Mouse (Mus musculus): Measurements from ENCODE around the gene Ube2j2. TPM values are rescaled to one million over a fixed set of nuclear protein-coding genes. Genes with fewer than 3 reads are reported as not detected.
A peak's percentile ranks its signal among the peaks of the same experiment; 100 is the strongest.

Ube2j2 gene
- total RNA-seq, 2 experiments from 2014 or later: 62.8 to 64.5 TPM

DNA sequence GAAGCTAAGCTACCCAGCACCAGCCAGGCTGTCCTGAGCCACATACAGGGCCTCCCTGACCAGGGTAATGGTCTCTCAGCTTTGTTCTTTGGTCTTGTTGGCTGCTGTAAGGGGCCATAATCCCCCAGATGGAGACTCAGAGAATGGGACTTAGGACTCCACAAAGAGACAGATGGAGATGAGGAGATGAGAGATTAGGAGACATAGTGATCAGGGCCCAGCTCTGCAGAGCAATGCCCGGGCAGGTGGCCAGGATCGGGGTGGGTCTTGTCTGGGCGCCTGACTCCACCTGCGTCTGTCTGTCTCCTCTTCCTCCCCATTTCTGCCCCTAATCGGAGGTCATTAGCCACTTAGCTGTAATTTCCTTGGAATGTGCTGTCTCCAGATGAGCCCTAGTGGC lies 26.7 kb downstream of the Ube2j2 start:
- H3K27ac ChIP-seq: no peak overlapping the region
- intact Hi-C loops (cut with DNase I): no loop called here
- no peak for TF ChIP-seq CTCF (IDR thresholded peaks at IDR 0.05)
- H3K4me3 ChIP-seq: no peak overlapping the region
- DNase-seq: no peak

DNA sequence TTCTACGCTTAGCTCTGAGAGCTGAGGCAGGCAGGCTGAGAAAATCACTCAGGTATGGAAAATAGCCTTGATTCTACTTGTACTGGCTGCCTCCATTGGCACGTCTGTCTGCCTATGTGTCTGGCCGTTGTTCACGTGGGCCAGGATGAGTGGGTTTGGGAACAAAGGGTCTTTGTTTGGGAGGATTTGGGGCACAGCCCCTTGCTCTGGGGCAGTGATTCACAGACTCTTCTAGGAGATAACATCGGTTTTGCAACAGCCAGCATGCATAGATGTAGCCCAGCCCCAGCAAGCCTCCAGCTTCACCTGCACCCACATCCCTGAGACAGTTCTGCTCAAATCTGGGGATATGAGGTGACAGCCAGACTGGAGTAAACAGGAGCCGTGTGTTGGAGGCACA lies 29.0 kb downstream of the Ube2j2 start:
- Histone ChIP-seq H3K27ac (no peak overlapping the region), H3K4me3 (no peak overlapping the region)
- DNase-seq: no peak
- intact Hi-C loops (cut with DNase I): no loop called here
- no peak for TF ChIP-seq CTCF (IDR thresholded peaks at IDR 0.05)

DNA sequence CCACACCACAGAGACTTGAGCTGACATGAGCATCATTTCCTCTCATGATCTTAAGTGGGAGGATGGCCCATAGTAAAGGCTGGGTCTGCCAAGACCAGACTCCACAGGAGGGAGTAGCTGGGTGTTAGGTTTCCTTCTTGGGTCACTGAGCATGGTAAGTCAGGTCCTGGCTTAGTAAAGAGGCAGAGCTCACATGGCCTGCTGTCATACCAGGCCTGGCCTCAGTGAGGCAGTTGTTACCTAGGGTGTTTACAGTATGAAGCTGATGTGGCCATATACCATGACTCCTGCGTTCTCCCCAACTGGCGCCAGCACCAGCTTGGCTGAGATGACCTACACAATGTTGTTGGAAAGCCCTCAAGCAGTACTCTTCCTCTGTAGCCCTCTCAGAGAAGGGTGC lies 29.6 kb downstream of the Ube2j2 start:
- no peak for DNase-seq
- Histone ChIP-seq H3K27ac (no peak overlapping the region), H3K4me3 (no peak overlapping the region)
- peak; percentile 5; the same call in 1 of the 2 replicates for TF ChIP-seq CTCF (IDR thresholded peaks at IDR 0.05)
- intact Hi-C loops (cut with DNase I): no loop called here

DNA sequence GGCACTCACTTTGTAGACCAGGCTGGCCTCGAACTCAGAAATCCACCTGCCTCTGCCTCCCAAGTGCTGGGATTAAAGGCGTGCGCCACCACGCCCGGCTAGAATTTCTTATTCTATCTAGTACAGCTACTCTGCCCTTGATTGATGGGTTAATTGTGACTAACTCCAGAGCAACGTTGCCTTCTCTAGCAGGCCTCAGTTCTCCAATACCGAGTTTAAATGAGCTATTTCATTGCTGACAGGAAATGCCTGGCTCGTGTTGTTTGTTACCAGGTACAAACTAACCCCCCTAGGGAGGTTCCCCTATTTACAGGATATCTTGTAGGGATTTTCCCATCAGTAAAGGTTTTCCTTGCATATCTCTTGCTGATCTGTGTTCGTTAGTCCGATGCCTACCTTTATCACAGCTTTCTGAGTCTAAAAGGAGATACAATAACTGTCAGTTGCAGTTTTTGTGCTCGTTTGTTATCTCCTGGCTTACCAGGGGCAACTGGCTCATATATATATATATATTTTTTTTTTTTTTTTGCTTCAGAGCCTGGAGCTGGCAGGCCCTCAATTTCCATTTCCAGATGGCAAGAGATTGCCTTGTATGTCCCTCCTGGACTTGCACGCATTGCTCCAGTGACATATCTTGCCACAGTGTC lies 37.9 kb downstream of the Ube2j2 start:
- TF ChIP-seq CTCF (IDR thresholded peaks at IDR 0.05): no peak
- intact Hi-C loops (cut with DNase I): no loop called here
- no peak for DNase-seq
- H3K27ac ChIP-seq: no peak overlapping the region
- no peak overlapping the region for H3K4me3 ChIP-seq

DNA sequence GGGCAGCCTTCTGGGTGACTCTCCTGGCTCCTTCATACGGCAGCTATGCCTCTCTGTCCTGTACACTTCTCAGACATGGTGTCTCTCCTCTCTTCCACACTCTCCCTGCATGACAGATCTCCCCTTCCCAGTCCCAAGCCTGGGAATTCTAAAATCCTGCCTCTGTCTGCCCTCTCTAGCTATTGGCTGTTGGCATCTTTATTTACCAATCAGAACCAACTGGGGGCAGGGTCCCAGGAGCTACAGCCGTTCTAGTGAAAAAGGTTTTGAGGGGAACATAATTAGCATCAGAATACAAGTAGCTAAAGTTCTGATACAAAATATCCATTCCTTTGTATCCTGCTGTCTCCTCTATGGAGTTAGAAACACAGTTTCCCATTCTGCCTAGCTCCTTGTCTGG lies 40.2 kb downstream of the Ube2j2 start:
- intact Hi-C loops (cut with DNase I): no loop called here
- no peak for DNase-seq
- no peak overlapping the region for H3K4me3 ChIP-seq
- TF ChIP-seq CTCF (IDR thresholded peaks at IDR 0.05): no peak
- H3K27ac ChIP-seq: no peak overlapping the region

DNA sequence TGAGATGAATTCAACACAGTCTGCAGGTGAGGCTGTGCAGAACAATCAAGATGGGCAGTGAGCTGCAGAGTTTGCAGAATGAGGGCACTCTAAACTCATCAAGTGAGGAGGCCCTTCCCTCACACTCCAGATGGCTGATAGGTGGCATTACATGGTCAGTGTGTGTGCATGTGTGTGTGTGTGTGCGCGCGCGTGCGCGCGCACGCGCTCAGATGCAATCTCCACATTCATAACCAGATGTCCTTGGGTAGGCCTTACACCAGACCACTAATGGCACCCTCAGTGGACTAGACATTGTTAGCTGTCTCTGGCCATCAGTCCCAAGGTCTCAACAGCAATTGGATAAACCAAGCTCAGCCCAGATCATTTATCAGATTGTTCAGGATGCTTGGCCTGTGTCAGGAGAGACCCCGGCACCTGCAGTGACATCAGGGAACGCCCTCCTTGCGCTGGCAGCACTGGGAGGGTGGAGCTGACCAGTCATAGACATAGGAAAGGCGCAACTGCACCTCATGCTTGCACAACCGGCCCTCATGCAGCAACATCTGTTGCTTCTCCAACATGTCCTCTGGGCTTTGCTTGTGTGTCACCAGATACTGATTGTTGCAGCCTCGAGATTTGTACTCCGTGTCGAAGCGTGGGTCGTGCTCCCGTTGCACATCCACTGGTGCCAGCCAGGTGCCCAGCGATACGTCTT lies 47.7 kb downstream of the Ube2j2 start:
- intact Hi-C loops (cut with DNase I): loop anchor here (5.0 kb wide), 2 partner anchors 49 to 116 kb away; partner anchors contain the start of genes 9430015G10Rik and Ube2j2
- TF ChIP-seq CTCF (IDR thresholded peaks at IDR 0.05): no peak
- Histone ChIP-seq H3K27ac (peak overlapping the region; percentile 99), H3K4me3 (peak overlapping the region; percentile 92)
- DNase-seq: no peak

DNA sequence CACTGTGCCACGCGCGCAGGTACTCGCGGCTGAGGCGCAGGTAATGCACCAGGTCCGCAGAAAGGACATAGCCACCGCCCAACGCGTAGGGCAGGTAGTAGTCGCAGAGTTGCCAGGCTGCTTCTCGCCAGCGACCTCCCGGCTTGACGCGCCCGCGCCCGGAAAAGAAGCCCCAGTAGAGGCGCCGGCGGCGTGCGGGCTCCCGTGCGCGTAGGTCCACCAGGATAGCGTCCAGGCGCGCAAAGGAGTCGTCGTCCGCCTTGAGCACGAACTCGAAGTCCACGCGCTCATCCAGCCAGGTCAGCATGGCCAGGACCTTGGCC lies 48.2 kb downstream of the Ube2j2 start:
- intact Hi-C loops (cut with DNase I): loop anchor here (1.0 to 5.0 kb wide), 3 partner anchors 32 to 115 kb away; partner anchors contain the start of genes 9430015G10Rik and Ube2j2
- DNase-seq: no peak
- Histone ChIP-seq H3K4me3 (peak overlapping the region; percentile 92), H3K27ac (peak overlapping the region; percentile 99)
- no peak for TF ChIP-seq CTCF (IDR thresholded peaks at IDR 0.05)

DNA sequence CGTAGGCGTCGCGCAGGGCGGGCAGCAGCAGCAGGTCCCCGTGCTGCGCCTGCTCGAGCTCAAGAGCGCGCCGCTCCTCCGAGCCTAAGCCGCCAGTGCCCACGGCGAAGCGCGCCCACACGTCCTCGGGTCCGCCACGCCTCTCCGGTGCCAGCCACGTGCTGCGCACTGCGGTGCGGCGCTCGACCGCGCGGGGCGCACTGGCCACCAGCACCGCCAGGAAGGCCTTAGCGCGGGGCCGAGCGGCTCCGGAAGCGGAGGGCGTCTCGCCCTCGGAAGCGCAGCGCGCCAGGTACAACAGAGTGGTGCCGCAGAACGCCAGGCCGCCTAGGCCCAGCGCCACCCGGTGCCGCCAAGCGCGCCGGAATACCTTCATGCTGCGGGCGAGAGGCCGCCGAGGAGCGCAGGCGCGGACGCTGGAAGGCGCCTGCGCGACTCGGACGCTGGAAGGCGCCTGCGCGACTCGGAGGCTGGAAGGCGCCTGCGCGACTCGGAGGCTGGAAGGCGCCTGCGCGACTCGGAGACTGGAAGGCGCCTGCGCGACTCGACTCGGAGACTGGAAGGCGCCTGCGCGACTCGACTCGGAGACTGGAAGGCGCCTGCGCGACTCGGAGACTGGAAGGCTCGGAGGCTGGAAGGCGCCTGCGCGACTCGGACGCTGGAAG lies 48.7 kb downstream of the Ube2j2 start, which contains the start of the genes B3galt6 and Sdf4:
TSS of gene B3galt6 (minus strand) at position 409 of the 665 bp plus-strand sequence.
TSS of gene Sdf4 (plus strand) at position 632 of the 665 bp plus-strand sequence.
- peak; percentile 89 for DNase-seq
- Histone ChIP-seq H3K4me3 (peak within 1 kb of the TSS; percentile 92), H3K27ac (peak within 1 kb of the TSS; percentile 100)
- TF ChIP-seq CTCF (IDR thresholded peaks at IDR 0.05): peak; percentile 89
- intact Hi-C loops (cut with DNase I): loop anchor here (1.0 to 5.0 kb wide), 3 partner anchors 32 to 115 kb away; partner anchors contain the start of genes 9430015G10Rik and Ube2j2

DNA sequence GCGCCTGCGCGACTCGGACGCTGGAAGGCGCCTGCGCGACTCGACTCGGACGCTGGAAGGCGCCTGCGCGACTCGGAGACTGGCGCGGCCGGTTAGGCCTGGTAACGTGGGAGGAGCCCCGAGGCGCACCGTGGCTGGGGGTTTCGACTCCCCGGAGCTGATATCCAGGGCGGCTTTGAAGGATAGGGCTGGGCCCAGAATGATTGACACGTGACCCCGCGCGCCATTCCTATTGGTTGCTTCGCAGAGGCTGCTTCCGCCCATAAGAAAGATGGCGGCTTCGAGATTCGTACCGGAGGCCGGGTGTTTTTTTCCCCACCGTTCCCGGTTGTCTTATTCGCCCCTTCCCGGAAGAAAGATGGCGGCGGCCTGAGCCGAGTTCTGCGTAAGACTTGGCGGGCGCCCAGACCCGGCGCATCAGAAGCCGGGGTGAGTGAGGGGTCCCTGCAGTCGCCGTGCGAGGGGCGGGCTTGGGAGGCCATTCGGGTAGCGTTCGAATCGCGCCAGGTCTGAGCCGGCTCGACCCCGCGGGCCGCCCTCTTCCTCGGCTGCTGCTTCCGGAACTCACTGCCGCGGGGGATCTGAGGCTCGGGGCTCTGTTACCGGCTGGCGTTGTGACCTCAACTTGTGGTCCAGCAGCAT lies 49.4 kb downstream of the Ube2j2 start:
- peak; percentile 96 for DNase-seq
- peak overlapping the region; percentile 85 for H3K4me3 ChIP-seq
- intact Hi-C loops (cut with DNase I): loop anchor here (1.0 to 5.0 kb wide), 3 partner anchors 31 to 114 kb away; partner anchors contain the start of genes 9430015G10Rik and Ube2j2
- peak overlapping the region; percentile 100 for H3K27ac ChIP-seq
- TF ChIP-seq CTCF (IDR thresholded peaks at IDR 0.05): no peak

DNA sequence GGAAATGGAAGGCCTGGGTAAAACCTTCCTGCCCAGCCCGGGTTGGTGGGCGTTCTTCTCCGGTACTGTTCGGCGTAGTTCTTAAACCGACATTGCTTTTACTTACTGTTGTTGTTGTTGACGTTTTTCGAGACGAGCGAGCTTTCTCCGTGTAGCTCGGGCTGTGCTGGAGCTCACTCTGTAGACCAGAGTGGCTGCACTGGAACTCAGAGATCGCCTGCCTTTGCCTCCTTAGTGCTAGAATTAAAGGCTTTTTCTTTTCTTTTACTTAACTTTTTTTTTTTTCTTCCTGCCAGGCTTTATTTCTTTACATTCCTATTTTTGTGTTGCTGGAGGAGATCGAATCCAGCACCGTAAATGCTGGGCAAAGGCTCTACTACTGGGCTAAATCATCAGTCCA lies 50.0 kb downstream of the Ube2j2 start:
- no peak for DNase-seq
- Histone ChIP-seq H3K4me3 (peak overlapping the region; percentile 85), H3K27ac (peak overlapping the region; percentile 100)
- TF ChIP-seq CTCF (IDR thresholded peaks at IDR 0.05): no peak
- intact Hi-C loops (cut with DNase I): loop anchor here (2.0 to 5.0 kb wide), 3 partner anchors 27 to 114 kb away; partner anchors contain the start of genes 9430015G10Rik and Ube2j2

DNA sequence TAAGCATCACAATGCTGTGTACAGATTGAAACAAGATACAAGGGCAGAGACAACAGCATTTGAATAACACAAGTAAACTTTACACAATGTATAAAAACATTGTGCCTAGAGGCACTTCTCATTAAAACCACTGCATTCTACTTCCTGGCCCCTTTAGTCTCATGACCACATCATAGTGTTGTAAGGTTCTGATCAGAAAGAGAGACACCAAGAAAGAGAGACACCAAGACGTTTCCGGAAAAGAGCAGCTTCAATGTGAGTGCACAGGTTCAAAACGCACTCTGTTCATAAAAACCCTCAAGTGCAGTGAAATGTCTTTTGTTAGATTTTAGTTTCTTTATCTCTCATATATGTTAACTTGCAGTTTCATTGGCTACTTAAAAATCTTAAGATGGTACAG lies 60.5 kb downstream of the Ube2j2 start:
- intact Hi-C loops (cut with DNase I): no loop called here
- Histone ChIP-seq H3K4me3 (no peak overlapping the region), H3K27ac (no peak overlapping the region)
- no peak for DNase-seq
- no peak for TF ChIP-seq CTCF (IDR thresholded peaks at IDR 0.05)

DNA sequence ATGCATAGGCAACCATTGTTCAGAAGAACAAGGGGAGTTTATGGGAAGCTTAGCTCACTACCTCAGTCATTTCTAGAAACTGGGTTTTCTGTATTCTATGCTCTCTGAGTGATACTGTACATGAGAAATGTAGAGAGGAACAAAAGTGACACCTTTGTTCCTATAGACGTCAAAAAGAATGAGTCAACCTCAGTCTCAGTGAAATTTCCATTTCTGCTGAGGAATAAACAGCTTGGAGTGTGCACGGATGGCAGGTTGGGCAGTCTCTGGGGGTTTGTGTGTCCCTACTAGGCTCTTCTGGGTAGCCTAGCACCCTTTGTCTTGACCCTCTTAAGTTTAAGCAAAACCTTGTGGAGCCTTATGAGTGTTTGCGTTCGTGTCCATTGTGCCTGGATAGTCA lies 64.7 kb downstream of the Ube2j2 start:
- TF ChIP-seq CTCF (IDR thresholded peaks at IDR 0.05): no peak
- intact Hi-C loops (cut with DNase I): no loop called here
- Histone ChIP-seq H3K27ac (no peak overlapping the region), H3K4me3 (no peak overlapping the region)
- DNase-seq: no peak

Small RNA genes lying within 50 kb of the gene (microRNA-seq; reads per million reads assigned to microRNA genes)
- gene Gm22991: not detected

Other genes with a start within 250 kb of the Ube2j2 start
- gene Fndc10, start 249.5 kb upstream of the Ube2j2 start, total RNA-seq (2021): 1 to 10 TPM; 1.0 to 1.5 TPM
- 10 to 100 TPM; 42.3 to 44.5 TPM for gene Ssu72, start 239.0 kb upstream of the Ube2j2 start, total RNA-seq (2021)
- gene Tmem240, start 209.0 kb upstream of the Ube2j2 start, total RNA-seq (2021): under 1 TPM; 0.41 to 0.67 TPM
- gene Atad3a, start 182.7 kb upstream of the Ube2j2 start, total RNA-seq (2021): 10 to 100 TPM; 25.4 to 35.3 TPM
- 1 to 10 TPM; 4.8 to 7.4 TPM for gene Vwa1, start 169.1 kb upstream of the Ube2j2 start, total RNA-seq (2021)
- gene Tmem88b, start 158.0 kb upstream of the Ube2j2 start, total RNA-seq (2021): 1 to 10 TPM in 1 of 2 experiments, under 1 TPM in 1; 0.66 to 1.1 TPM
- gene Ankrd65, start 153.4 kb upstream of the Ube2j2 start, total RNA-seq (2021): not detected
- 10 to 100 TPM; 39.0 to 52.7 TPM for gene Mrpl20, start 141.0 kb upstream of the Ube2j2 start, total RNA-seq (2021)
- 10 to 100 TPM; 26.4 to 27.0 TPM for gene Ccnl2, start 131.3 kb upstream of the Ube2j2 start, total RNA-seq (2021)
- gene Aurkaip1, start 112.6 kb upstream of the Ube2j2 start, total RNA-seq (2021): 10 to 100 TPM; 74.0 to 89.8 TPM
- gene Mxra8, start 104.2 kb upstream of the Ube2j2 start, total RNA-seq (2021): 10 to 100 TPM; 26.4 to 31.3 TPM
- gene Dvl1, start 96.4 kb upstream of the Ube2j2 start, total RNA-seq (2021): 100 to 1,000 TPM; 116 to 122 TPM
- gene Tas1r3, start 80.5 kb upstream of the Ube2j2 start, total RNA-seq (2021): under 1 TPM; 0.11 to 0.23 TPM
- gene Cptp, start 74.4 kb upstream of the Ube2j2 start, total RNA-seq (2021): 10 to 100 TPM; 13.6 to 18.0 TPM
- 10 to 100 TPM; 14.9 to 17.3 TPM for gene Ints11, start 74.3 kb upstream of the Ube2j2 start, total RNA-seq (2021)
- gene Pusl1, start 52.0 kb upstream of the Ube2j2 start, total RNA-seq (2021): 10 to 100 TPM; 10.5 to 13.4 TPM
- gene Acap3, start 52.0 kb upstream of the Ube2j2 start, total RNA-seq (2021): 1 to 10 TPM; 7.5 to 8.0 TPM
- gene C1qtnf12, start 18.5 kb downstream of the Ube2j2 start, total RNA-seq (2021): 10 to 100 TPM; 15.1 to 18.5 TPM
- 1 to 10 TPM in 1 of 2 experiments, under 1 TPM in 1; 0.92 to 2.0 TPM for gene B3galt6, start 48.8 kb downstream of the Ube2j2 start, total RNA-seq (2021)
- gene Sdf4, start 49.0 kb downstream of the Ube2j2 start, total RNA-seq (2021): 10 to 100 TPM; 75.7 to 81.5 TPM
- gene Tnfrsf4, start 70.0 kb downstream of the Ube2j2 start, total RNA-seq (2021): 1 to 10 TPM in 1 of 2 experiments, under 1 TPM in 1; 0.75 to 2.1 TPM
- not detected for gene Tnfrsf18, start 82.3 kb downstream of the Ube2j2 start, total RNA-seq (2021)
- not detected for gene Ttll10, start 115.6 kb downstream of the Ube2j2 start, total RNA-seq (2021)
- gene 9430015G10Rik, start 166.2 kb downstream of the Ube2j2 start, total RNA-seq (2021): 1 to 10 TPM; 1.9 to 2.3 TPM
- not detected for gene Rnf223, start 186.7 kb downstream of the Ube2j2 start, total RNA-seq (2021)

Measured in gastrocnemius, adult 2 months (tissue).